Mouse (Mus musculus): ENCODE data around the gene Itih4.

Gene Itih4

GRCm38 (mm10) chr14:30880811-30881717 lies 5.2 kb upstream of the Itih4 start:
- Histone ChIP-seq H3K9me3 (ENCODE audit: low read length) (no peaks in the 10 kb centered on the region), H3K27me3 (ENCODE audit: insufficient read depth, low read length) (peaks cover 2% of the 10 kb centered on the region; the same call in 1 of the 2 replicates), H3K4me1 (replicated peaks; ENCODE audit: low read depth, low read length) (peaks cover 33% of the 10 kb centered on the region), H3K4me3 (replicated peaks; ENCODE audit: low read length) (peak overlapping the region; percentile 41), H3K36me3 (ENCODE audit: insufficient read depth, low read length) (peaks cover 6% of the 10 kb centered on the region; the same call in 1 of the 2 replicates)
- TF ChIP-seq POU5F1 (IDR thresholded peaks at IDR 0.05; ENCODE audit: borderline replicate concordance, low read length) (no peak), CTCF (conservative IDR thresholded peaks at IDR 0.05; ENCODE audit: low read length) (peak; percentile 65), NANOG (IDR thresholded peaks at IDR 0.05; ENCODE audit: borderline replicate concordance, low read length) (no peak)

- TF ChIP-seq CTCF (conservative IDR thresholded peaks at IDR 0.05; ENCODE audit: low read length), result no peak
- no peak for TF ChIP-seq NANOG (IDR thresholded peaks at IDR 0.05; ENCODE audit: borderline replicate concordance, low read length)
- TF ChIP-seq POU5F1 (IDR thresholded peaks at IDR 0.05; ENCODE audit: borderline replicate concordance, low read length), result no peak
- Histone ChIP-seq H3K27me3 (ENCODE audit: insufficient read depth, low read length) (peaks cover 7% of the 10 kb centered on the region), H3K4me3 (replicated peaks; ENCODE audit: low read length) (no peak overlapping the region)
These were observed 4.6 kb upstream of the Itih4 start for GRCm38 (mm10) chr14:30881718-30882108.

GRCm38 (mm10) chr14:30885298-30885697 lies 978 bp upstream of the Itih4 start:
- Histone ChIP-seq H3K4me3 (replicated peaks; ENCODE audit: low read length) (no peak overlapping the region), H3K27me3 (ENCODE audit: insufficient read depth, low read length) (peaks cover 32% of the 10 kb centered on the region), H3K36me3 (ENCODE audit: insufficient read depth, low read length) (no peaks in the 10 kb centered on the region), H3K4me1 (replicated peaks; ENCODE audit: low read depth, low read length) (peaks cover 30% of the 10 kb centered on the region), H3K9me3 (ENCODE audit: low read length) (no peaks in the 10 kb centered on the region)
- no peak for TF ChIP-seq POU5F1 (IDR thresholded peaks at IDR 0.05; ENCODE audit: borderline replicate concordance, low read length)

More at GRCm38 (mm10) chr14:30881718-30882108, 4.6 kb upstream of the Itih4 start:
- Histone ChIP-seq H3K4me1 (replicated peaks; ENCODE audit: low read depth, low read length) (peaks cover 27% of the 10 kb centered on the region), H3K9me3 (ENCODE audit: low read length) (no peaks in the 10 kb centered on the region), H3K36me3 (ENCODE audit: insufficient read depth, low read length) (no peaks in the 10 kb centered on the region)

- Histone ChIP-seq H3K36me3 (ENCODE audit: insufficient read depth, low read length) (no peaks in the 10 kb centered on the region), H3K4me1 (replicated peaks; ENCODE audit: low read depth, low read length) (peaks cover 19% of the 10 kb centered on the region), H3K9me3 (ENCODE audit: low read length) (no peaks in the 10 kb centered on the region), H3K27me3 (ENCODE audit: insufficient read depth, low read length) (peaks cover 58% of the 10 kb centered on the region), H3K4me3 (replicated peaks; ENCODE audit: low read length) (no peak overlapping the region)
- TF ChIP-seq CTCF (conservative IDR thresholded peaks at IDR 0.05; ENCODE audit: low read length), result no peak; the same call in 1 of the 2 replicates
- TF ChIP-seq NANOG (IDR thresholded peaks at IDR 0.05; ENCODE audit: borderline replicate concordance, low read length), result no peak
- TF ChIP-seq POU5F1 (IDR thresholded peaks at IDR 0.05; ENCODE audit: borderline replicate concordance, low read length), result no peak
These were observed 2.0 kb downstream of the Itih4 start for GRCm38 (mm10) chr14:30888271-30888732.

GRCm38 (mm10) chr14:30899972-30900371 lies 13.7 kb downstream of the Itih4 start:
- H3K9me3 ChIP-seq (ENCODE audit: low read length), result peaks cover 21% of the 10 kb centered on the region
- peaks cover 44% of the 10 kb centered on the region for H3K27me3 ChIP-seq (ENCODE audit: insufficient read depth, low read length)
- peaks cover 9% of the 10 kb centered on the region for H3K4me1 ChIP-seq (replicated peaks; ENCODE audit: low read depth, low read length)
- H3K36me3 ChIP-seq (ENCODE audit: insufficient read depth, low read length), result no peaks in the 10 kb centered on the region
- TF ChIP-seq POU5F1 (IDR thresholded peaks at IDR 0.05; ENCODE audit: borderline replicate concordance, low read length), result peak; percentile 59; the same call in 1 of the 2 replicates
- TF ChIP-seq NANOG (IDR thresholded peaks at IDR 0.05; ENCODE audit: borderline replicate concordance, low read length), result peak; percentile 99
- TF ChIP-seq CTCF (conservative IDR thresholded peaks at IDR 0.05; ENCODE audit: low read length), result no peak
- H3K4me3 ChIP-seq (replicated peaks; ENCODE audit: low read length), result no peak overlapping the region

- Histone ChIP-seq H3K4me1 (replicated peaks; ENCODE audit: low read depth, low read length) (peaks cover 9% of the 10 kb centered on the region), H3K9me3 (ENCODE audit: low read length) (peaks cover 21% of the 10 kb centered on the region), H3K27me3 (ENCODE audit: insufficient read depth, low read length) (peaks cover 27% of the 10 kb centered on the region), H3K4me3 (replicated peaks; ENCODE audit: low read length) (no peak overlapping the region), H3K36me3 (ENCODE audit: insufficient read depth, low read length) (no peaks in the 10 kb centered on the region)
- TF ChIP-seq NANOG (IDR thresholded peaks at IDR 0.05; ENCODE audit: borderline replicate concordance, low read length) (no peak), POU5F1 (IDR thresholded peaks at IDR 0.05; ENCODE audit: borderline replicate concordance, low read length) (no peak), CTCF (conservative IDR thresholded peaks at IDR 0.05; ENCODE audit: low read length) (no peak)
These were observed 16.4 kb downstream of the Itih4 start for GRCm38 (mm10) chr14:30902628-30903027.

- Histone ChIP-seq H3K36me3 (ENCODE audit: insufficient read depth, low read length) (no peaks in the 10 kb centered on the region), H3K27me3 (ENCODE audit: insufficient read depth, low read length) (peaks cover 24% of the 10 kb centered on the region), H3K9me3 (ENCODE audit: low read length) (peaks cover 21% of the 10 kb centered on the region), H3K4me3 (replicated peaks; ENCODE audit: low read length) (no peak overlapping the region), H3K4me1 (replicated peaks; ENCODE audit: low read depth, low read length) (peaks cover 9% of the 10 kb centered on the region)
- no peak for TF ChIP-seq CTCF (conservative IDR thresholded peaks at IDR 0.05; ENCODE audit: low read length)
- no peak for TF ChIP-seq NANOG (IDR thresholded peaks at IDR 0.05; ENCODE audit: borderline replicate concordance, low read length)
- no peak for TF ChIP-seq POU5F1 (IDR thresholded peaks at IDR 0.05; ENCODE audit: borderline replicate concordance, low read length)
These were observed 16.8 kb downstream of the Itih4 start for GRCm38 (mm10) chr14:30903036-30903435.

- H3K36me3 ChIP-seq (ENCODE audit: insufficient read depth, low read length), result no peaks in the 10 kb centered on the region
These were observed 18.0 kb downstream of the Itih4 start for GRCm38 (mm10) chr14:30904307-30904706.

More at GRCm38 (mm10) chr14:30904307-30904706, 18.0 kb downstream of the Itih4 start:
- H3K9me3 ChIP-seq (ENCODE audit: low read length), result peaks cover 19% of the 10 kb centered on the region
- no peak for TF ChIP-seq NANOG (IDR thresholded peaks at IDR 0.05; ENCODE audit: borderline replicate concordance, low read length)
- no peak for TF ChIP-seq CTCF (conservative IDR thresholded peaks at IDR 0.05; ENCODE audit: low read length)
- peaks cover 9% of the 10 kb centered on the region for H3K4me1 ChIP-seq (replicated peaks; ENCODE audit: low read depth, low read length)
- H3K4me3 ChIP-seq (replicated peaks; ENCODE audit: low read length), result no peak overlapping the region
- peaks cover 18% of the 10 kb centered on the region for H3K27me3 ChIP-seq (ENCODE audit: insufficient read depth, low read length)
